Mouse (Mus musculus) heart, embryonic 10.5 days (tissue): ENCODE results near the gene Tmprss9. TPM values are rescaled to one million over a fixed set of nuclear protein-coding genes. Genes with fewer than 3 reads are reported as not detected.

Experiments used
- DNase-seq: peaks from one replicate; pipeline ENCODE4 v3.0.0-alpha.2; 2017; ENCODE audit warnings: low spot score
- H3K27ac ChIP-seq: fragments of 300-500 bp; sonication (generic); 2 replicates; pipeline ENCODE4 v1.5.1; 2016; ENCODE audit warnings: mild to moderate bottlenecking
- H3K27me3 ChIP-seq: fragments of 300-500 bp; sonication (generic); 2 replicates; pipeline ENCODE4 v1.6.1; 2016; ENCODE audit warnings: mild to moderate bottlenecking; ENCODE audit not compliant: poor library complexity, insufficient read depth, severe bottlenecking
- H3K36me3 ChIP-seq: fragments of 300-500 bp; sonication (generic); 2 replicates; pipeline ENCODE4 v1.6.1; 2016; ENCODE audit warnings: mild to moderate bottlenecking, moderate library complexity
- H3K4me1 ChIP-seq: fragments of 300-500 bp; sonication (generic); 2 replicates; pipeline ENCODE4 v1.6.1; 2016; ENCODE audit warnings: mild to moderate bottlenecking
- H3K4me3 ChIP-seq: fragments of 300-500 bp; sonication (generic); 2 replicates; pipeline ENCODE4 v1.5.1; 2016; ENCODE audit warnings: mild to moderate bottlenecking, moderate library complexity
- H3K9me3 ChIP-seq: fragments of 300-500 bp; sonication (generic); 2 replicates; pipeline ENCODE4 v1.6.1; 2016; ENCODE audit warnings: mild to moderate bottlenecking, moderate library complexity
- WGBS: fragments of 180-500 bp; shearing (Covaris S2); methylation state at CpG from one replicate; pipeline ENCODE4 v1.1.7; 2016; 5-methylcytosine and 5-hydroxymethylcytosine counted together
- polyA plus RNA-seq: library from polyadenylated mRNA; unstranded; fragments of >200 nt; fragmentation: Nextera tagmentation; extraction: Ambion mirVana; gene quantifications from 2 replicates; pipeline ENCODE4 v1.2.1, GENCODE M21; 2016

Gene Tmprss9
- polyA plus RNA-seq, 1 experiment from 2014 or later = not detected

DNA sequence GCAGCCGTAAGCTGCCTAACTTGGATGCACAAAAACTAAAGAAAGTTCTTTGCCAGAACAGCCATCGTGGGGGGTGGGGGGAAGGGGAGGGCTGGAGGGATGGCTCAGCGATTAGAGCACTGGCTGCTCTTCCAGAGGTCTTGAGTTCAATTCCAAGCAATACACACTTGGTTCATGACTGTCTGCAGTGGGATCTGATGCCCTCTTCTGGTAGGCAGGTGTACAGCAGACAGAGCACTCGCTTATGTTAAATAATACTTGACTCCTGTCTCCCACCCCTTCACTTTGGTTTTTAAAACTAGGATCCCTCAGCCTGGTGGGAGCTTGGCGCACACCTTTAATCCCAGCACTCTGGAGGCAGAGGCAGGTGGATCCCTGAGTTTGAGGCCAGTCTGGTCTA lies 4.4 kb downstream of the Tmprss9 start:
- Histone ChIP-seq H3K4me3 (no peak overlapping the region), H3K4me1 (peaks cover 25% of the 10 kb centered on the region), H3K9me3 (no peaks in the 10 kb centered on the region), H3K27ac (peak overlapping the region; percentile 43; the same call in 1 of the 2 replicates), H3K27me3 (peaks cover 43% of the 10 kb centered on the region), H3K36me3 (no peaks in the 10 kb centered on the region)
- no peak for DNase-seq
- 24% methylated on average over 5 of the region's 5 CpGs for WGBS

DNA sequence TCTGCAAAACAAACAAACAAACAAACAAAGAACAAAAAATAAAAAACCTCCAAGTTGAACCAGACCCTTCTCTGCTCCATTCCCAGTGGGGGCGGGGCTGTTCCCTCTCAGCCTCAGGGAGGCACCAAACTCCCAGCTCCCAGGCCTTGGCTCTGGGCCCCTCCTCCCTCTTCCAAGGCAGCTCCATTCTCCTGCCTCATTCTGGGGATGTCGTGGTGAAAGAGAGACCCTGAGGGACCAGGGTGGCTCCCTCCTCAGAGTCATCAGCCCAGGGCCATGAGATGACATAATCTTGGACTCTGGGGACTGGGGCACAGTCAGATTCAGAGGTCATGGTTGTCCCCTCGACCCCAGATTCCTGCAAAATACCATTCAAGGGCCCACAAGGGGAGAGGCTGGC lies 4.9 kb downstream of the Tmprss9 start:
- WGBS = 22% methylated on average over 3 of the region's 3 CpGs
- H3K4me1 ChIP-seq = peaks cover 25% of the 10 kb centered on the region
- peak overlapping the region; percentile 43; the same call in 1 of the 2 replicates for H3K27ac ChIP-seq
- peaks cover 38% of the 10 kb centered on the region for H3K27me3 ChIP-seq
- no peaks in the 10 kb centered on the region for H3K36me3 ChIP-seq
- no peak for DNase-seq
- no peaks in the 10 kb centered on the region for H3K9me3 ChIP-seq
- no peak overlapping the region for H3K4me3 ChIP-seq

GRCm38 (mm10) chr10:80880131-80880641 lies 8.5 kb downstream of the Tmprss9 start:
- no peaks in the 10 kb centered on the region for H3K9me3 ChIP-seq
- 12% methylated on average over 5 of the region's 5 CpGs for WGBS
- DNase-seq = no peak
- peaks cover 19% of the 10 kb centered on the region for H3K4me1 ChIP-seq
- no peak overlapping the region for H3K4me3 ChIP-seq
- no peak overlapping the region for H3K27ac ChIP-seq
- peaks cover 10% of the 10 kb centered on the region; the same call in 1 of the 2 replicates for H3K27me3 ChIP-seq
- H3K36me3 ChIP-seq = no peaks in the 10 kb centered on the region

- Histone ChIP-seq H3K27ac (no peak overlapping the region), H3K9me3 (no peaks in the 10 kb centered on the region), H3K4me3 (no peak overlapping the region), H3K36me3 (no peaks in the 10 kb centered on the region), H3K27me3 (peaks cover 8% of the 10 kb centered on the region; the same call in 1 of the 2 replicates), H3K4me1 (peaks cover 19% of the 10 kb centered on the region)
- DNase-seq = no peak
- 67% methylated on average over 2 of the region's 2 CpGs for WGBS
Observed at GRCm38 (mm10) chr10:80880901-80881300, 9.3 kb downstream of the Tmprss9 start.

DNA sequence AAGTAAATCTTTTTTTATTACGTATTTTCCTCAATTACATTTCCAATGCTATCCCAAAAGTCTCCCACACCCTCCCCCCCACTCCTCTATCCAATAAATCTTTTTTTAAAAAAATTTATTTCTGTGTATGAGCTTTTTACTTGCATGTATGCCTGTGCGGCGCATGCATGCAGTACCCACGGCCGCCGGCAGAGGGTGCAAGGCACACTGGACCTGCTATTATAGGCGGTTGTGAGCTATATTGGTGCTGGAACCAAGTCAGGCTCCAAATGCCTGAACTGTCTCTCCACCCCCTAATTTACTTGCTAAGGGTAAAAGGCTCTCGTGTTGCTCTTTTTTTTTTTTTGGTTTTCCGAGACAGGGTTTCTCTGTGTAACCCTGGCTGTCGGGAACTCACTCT lies 9.7 kb downstream of the Tmprss9 start:
- 23% methylated on average over 10 of the region's 10 CpGs for WGBS
- no peak for DNase-seq
- no peak overlapping the region for H3K27ac ChIP-seq
- peaks cover 8% of the 10 kb centered on the region; the same call in 1 of the 2 replicates for H3K27me3 ChIP-seq
- H3K9me3 ChIP-seq = no peaks in the 10 kb centered on the region
- peaks cover 16% of the 10 kb centered on the region for H3K4me1 ChIP-seq
- H3K4me3 ChIP-seq = no peak overlapping the region
- no peaks in the 10 kb centered on the region for H3K36me3 ChIP-seq

GRCm38 (mm10) chr10:80887181-80887580 lies 15.5 kb downstream of the Tmprss9 start:
- 67% methylated on average over 11 of the region's 11 CpGs for WGBS
- H3K27me3 ChIP-seq = peaks cover 40% of the 10 kb centered on the region

DNA sequence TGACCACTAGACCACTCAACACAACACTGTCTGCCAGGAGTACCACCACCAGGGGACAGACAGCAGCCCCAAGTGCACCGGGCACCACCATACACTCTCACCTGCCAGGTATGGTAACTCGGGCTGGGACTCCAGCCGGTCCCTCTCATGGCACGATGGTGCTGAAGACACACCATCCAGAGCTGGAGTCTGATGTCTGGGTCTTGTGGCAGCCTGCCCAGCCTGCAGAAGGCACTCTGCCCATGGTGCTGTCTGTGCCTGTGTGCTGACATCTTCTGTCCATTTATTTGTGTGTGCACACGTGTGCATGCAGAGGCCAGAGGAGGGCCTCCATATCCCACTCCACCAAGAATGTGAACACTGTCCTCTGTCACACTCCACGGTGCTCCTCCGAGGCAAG lies 23.5 kb downstream of the Tmprss9 start:
- peaks cover 23% of the 10 kb centered on the region for H3K27me3 ChIP-seq
- H3K27ac ChIP-seq = no peak overlapping the region
- 0 out of 2 replicates have a peak, but pooled peaks cover 6% of the 10 kb centered on the region for H3K9me3 ChIP-seq
- peaks cover 12% of the 10 kb centered on the region for H3K36me3 ChIP-seq
- no peak overlapping the region for H3K4me3 ChIP-seq
- 83% methylated on average over 7 of the region's 7 CpGs for WGBS
- peaks cover 30% of the 10 kb centered on the region for H3K4me1 ChIP-seq
- DNase-seq = no peak

More at GRCm38 (mm10) chr10:80887181-80887580, 15.5 kb downstream of the Tmprss9 start:
- Histone ChIP-seq H3K36me3 (no peaks in the 10 kb centered on the region), H3K27ac (no peak overlapping the region), H3K4me1 (peaks cover 3% of the 10 kb centered on the region; the same call in 1 of the 2 replicates), H3K4me3 (no peak overlapping the region), H3K9me3 (no peaks in the 10 kb centered on the region)
- DNase-seq = no peak

DNA sequence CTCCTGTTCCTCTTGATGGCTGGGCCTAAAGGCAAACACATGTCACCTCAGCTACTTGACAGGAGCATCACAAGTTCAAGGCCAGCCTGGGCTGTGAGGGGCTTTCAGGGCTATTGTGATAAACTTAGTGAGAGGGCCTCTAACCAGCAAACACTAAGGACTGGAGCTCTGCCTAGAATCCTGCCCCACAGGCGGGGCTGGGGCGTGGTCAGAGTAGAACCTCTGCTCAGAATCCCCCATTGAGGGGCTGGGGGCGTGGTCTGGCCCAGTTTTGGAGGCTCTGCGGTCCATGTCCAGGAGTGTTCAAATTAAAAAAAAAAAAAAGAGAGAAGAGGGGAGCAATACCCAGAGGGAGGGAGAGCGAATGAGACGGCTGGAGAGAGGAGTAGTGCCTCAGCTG lies 24.0 kb downstream of the Tmprss9 start:
- Histone ChIP-seq H3K27ac (no peak overlapping the region), H3K36me3 (peaks cover 12% of the 10 kb centered on the region), H3K9me3 (0 out of 2 replicates have a peak, but pooled peaks cover 6% of the 10 kb centered on the region), H3K27me3 (peaks cover 17% of the 10 kb centered on the region), H3K4me3 (no peak overlapping the region), H3K4me1 (peaks cover 31% of the 10 kb centered on the region)
- WGBS = 73% methylated on average over 6 of the region's 6 CpGs
- DNase-seq = no peak

GRCm38 (mm10) chr10:80896581-80897485 lies 25.2 kb downstream of the Tmprss9 start:
- Histone ChIP-seq H3K27me3 (peaks cover 13% of the 10 kb centered on the region), H3K4me1 (peaks cover 34% of the 10 kb centered on the region), H3K36me3 (peaks cover 16% of the 10 kb centered on the region), H3K27ac (no peak overlapping the region), H3K4me3 (no peak overlapping the region), H3K9me3 (0 out of 2 replicates have a peak, but pooled peaks cover 6% of the 10 kb centered on the region)
- WGBS = 60% methylated on average over 24 of the region's 24 CpGs
- DNase-seq = no peak

DNA sequence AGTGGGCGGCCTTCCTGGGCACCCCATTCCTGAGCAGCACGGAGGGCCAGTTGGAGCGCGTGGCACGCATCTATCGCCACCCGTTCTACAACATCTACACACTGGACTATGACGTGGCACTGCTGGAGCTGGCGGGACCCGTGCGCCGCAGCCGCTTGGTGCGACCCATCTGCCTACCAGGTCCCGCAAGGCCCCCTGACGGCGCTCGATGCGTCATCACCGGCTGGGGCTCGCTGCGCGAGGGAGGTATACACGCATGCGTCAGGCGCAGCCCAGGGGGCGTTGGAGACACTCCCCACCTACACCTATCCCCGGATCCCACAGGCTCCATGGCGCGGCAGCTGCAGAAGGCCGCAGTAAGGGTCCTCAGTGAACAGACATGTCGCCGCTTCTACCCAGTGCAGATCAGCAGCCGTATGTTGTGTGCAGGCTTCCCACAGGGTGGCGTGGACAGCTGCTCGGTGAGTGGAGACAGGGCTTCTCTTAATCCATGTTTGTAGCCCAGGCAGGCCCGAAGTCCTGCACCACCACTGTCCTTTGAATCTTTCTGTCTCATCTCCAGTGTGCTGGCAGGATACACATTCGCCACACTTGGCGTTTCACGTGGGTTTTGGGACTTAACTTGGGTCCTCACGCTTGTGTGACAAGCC lies 26.3 kb downstream of the Tmprss9 start:
- 24% methylated on average over 41 of the region's 41 CpGs for WGBS
- Histone ChIP-seq H3K4me3 (peak overlapping the region; percentile 40), H3K27ac (peak overlapping the region; percentile 63), H3K9me3 (no peaks in the 10 kb centered on the region), H3K36me3 (peaks cover 27% of the 10 kb centered on the region), H3K4me1 (peaks cover 34% of the 10 kb centered on the region), H3K27me3 (peaks cover 13% of the 10 kb centered on the region)
- DNase-seq = no peak

- DNase-seq = no peak
- Histone ChIP-seq H3K27ac (no peak overlapping the region), H3K27me3 (peaks cover 13% of the 10 kb centered on the region), H3K36me3 (peaks cover 38% of the 10 kb centered on the region), H3K4me3 (peak overlapping the region; percentile 77), H3K9me3 (no peaks in the 10 kb centered on the region), H3K4me1 (peaks cover 36% of the 10 kb centered on the region)
- WGBS = 87% methylated on average over 8 of the region's 8 CpGs
Observed at GRCm38 (mm10) chr10:80899074-80899473, 27.4 kb downstream of the Tmprss9 start.

- 15% methylated on average over 25 of the region's 25 CpGs for WGBS
Observed at GRCm38 (mm10) chr10:80899591-80900317, 28.1 kb downstream of the Tmprss9 start.

More at GRCm38 (mm10) chr10:80899591-80900317, 28.1 kb downstream of the Tmprss9 start:
- peak overlapping the region; percentile 90 for H3K27ac ChIP-seq
- no peak for DNase-seq
- peaks cover 45% of the 10 kb centered on the region for H3K36me3 ChIP-seq
- peaks cover 13% of the 10 kb centered on the region for H3K27me3 ChIP-seq
- H3K4me3 ChIP-seq = peak overlapping the region; percentile 77
- peaks cover 42% of the 10 kb centered on the region for H3K4me1 ChIP-seq
- H3K9me3 ChIP-seq = no peaks in the 10 kb centered on the region
